Mouse (Mus musculus): ENCODE data around the gene Ets2. TPM values are rescaled to one million over a fixed set of nuclear protein-coding genes. Genes with fewer than 3 reads are reported as not detected.

Gene Ets2
- polyA plus RNA-seq, 1 experiment from 2014 or later: 17.2 TPM

GRCm38 (mm10) chr16:95741915-95742739 is 40.3 kb downstream of the Ets2 start:
- 91% methylated on average over 10 of the region's 10 CpGs for WGBS
- no peak overlapping the region for H3K9ac ChIP-seq
- H3K27ac ChIP-seq: no peak overlapping the region
- H3K27me3 ChIP-seq: no peaks in the 10 kb centered on the region
- H3K4me3 ChIP-seq (replicated peaks): no peak overlapping the region
- H3K36me3 ChIP-seq (replicated peaks): no peaks in the 10 kb centered on the region
- no peak for ATAC-seq (ENCODE audit: low FRiP score)
- no peaks in the 10 kb centered on the region for H3K4me1 ChIP-seq
- H3K9me3 ChIP-seq: no peaks in the 10 kb centered on the region
- H3K4me2 ChIP-seq: no peak overlapping the region

- no peak overlapping the region for H3K4me3 ChIP-seq (replicated peaks)
- H3K36me3 ChIP-seq (replicated peaks): no peaks in the 10 kb centered on the region
- H3K27ac ChIP-seq: no peak overlapping the region
- H3K4me2 ChIP-seq: no peak overlapping the region
- no peaks in the 10 kb centered on the region for H3K4me1 ChIP-seq
- no peak overlapping the region for H3K9ac ChIP-seq
- no peaks in the 10 kb centered on the region for H3K9me3 ChIP-seq
- ATAC-seq (ENCODE audit: low FRiP score): no peak
- no peaks in the 10 kb centered on the region for H3K27me3 ChIP-seq
- 78% methylated on average over 6 of the region's 6 CpGs for WGBS
These were observed 40.8 kb downstream of the Ets2 start for GRCm38 (mm10) chr16:95742740-95743030.

GRCm38 (mm10) chr16:95743104-95743503 is 41.2 kb downstream of the Ets2 start:
- Histone ChIP-seq H3K36me3 (replicated peaks) (no peaks in the 10 kb centered on the region), H3K27ac (no peak overlapping the region), H3K9ac (no peak overlapping the region), H3K4me1 (no peaks in the 10 kb centered on the region), H3K9me3 (no peaks in the 10 kb centered on the region), H3K27me3 (no peaks in the 10 kb centered on the region), H3K4me3 (replicated peaks) (no peak overlapping the region), H3K4me2 (no peak overlapping the region)
- no peak for ATAC-seq (ENCODE audit: low FRiP score)
- 89% methylated on average over 4 of the region's 4 CpGs for WGBS

- Histone ChIP-seq H3K36me3 (replicated peaks) (no peaks in the 10 kb centered on the region), H3K4me1 (no peaks in the 10 kb centered on the region), H3K9me3 (no peaks in the 10 kb centered on the region), H3K27ac (no peak overlapping the region), H3K4me2 (no peak overlapping the region), H3K4me3 (replicated peaks) (no peak overlapping the region), H3K9ac (no peak overlapping the region), H3K27me3 (no peaks in the 10 kb centered on the region)
- ATAC-seq (ENCODE audit: low FRiP score): no peak
- WGBS: 91% methylated on average over 8 of the region's 8 CpGs
These were observed 42.9 kb downstream of the Ets2 start for GRCm38 (mm10) chr16:95744771-95745170.

GRCm38 (mm10) chr16:95745685-95746084 is 43.8 kb downstream of the Ets2 start:
- no peak for ATAC-seq (ENCODE audit: low FRiP score)
- Histone ChIP-seq H3K4me1 (no peaks in the 10 kb centered on the region), H3K36me3 (replicated peaks) (no peaks in the 10 kb centered on the region), H3K9ac (no peak overlapping the region), H3K4me3 (replicated peaks) (no peak overlapping the region), H3K27me3 (no peaks in the 10 kb centered on the region), H3K9me3 (no peaks in the 10 kb centered on the region), H3K27ac (no peak overlapping the region), H3K4me2 (no peak overlapping the region)
- WGBS: 84% methylated on average over 3 of the region's 3 CpGs

- Histone ChIP-seq H3K36me3 (replicated peaks) (no peaks in the 10 kb centered on the region), H3K9me3 (no peaks in the 10 kb centered on the region), H3K4me2 (no peak overlapping the region), H3K27ac (no peak overlapping the region), H3K4me3 (replicated peaks) (no peak overlapping the region), H3K27me3 (no peaks in the 10 kb centered on the region), H3K4me1 (no peaks in the 10 kb centered on the region), H3K9ac (no peak overlapping the region)
- ATAC-seq (ENCODE audit: low FRiP score): no peak
- 90% methylated on average over 2 of the region's 2 CpGs for WGBS
These were observed 44.7 kb downstream of the Ets2 start for GRCm38 (mm10) chr16:95746565-95746964.

- Histone ChIP-seq H3K4me3 (replicated peaks) (no peak overlapping the region), H3K36me3 (replicated peaks) (no peaks in the 10 kb centered on the region), H3K9ac (no peak overlapping the region), H3K4me1 (no peaks in the 10 kb centered on the region), H3K27me3 (no peaks in the 10 kb centered on the region), H3K27ac (no peak overlapping the region), H3K9me3 (no peaks in the 10 kb centered on the region), H3K4me2 (no peak overlapping the region)
- no peak for ATAC-seq (ENCODE audit: low FRiP score)
- 81% methylated on average over 12 of the region's 12 CpGs for WGBS
These were observed 47.6 kb downstream of the Ets2 start for GRCm38 (mm10) chr16:95749291-95750103.

- Histone ChIP-seq H3K4me1 (no peaks in the 10 kb centered on the region), H3K9me3 (no peaks in the 10 kb centered on the region), H3K9ac (no peak overlapping the region), H3K4me3 (replicated peaks) (no peak overlapping the region), H3K27ac (no peak overlapping the region), H3K36me3 (replicated peaks) (no peaks in the 10 kb centered on the region), H3K27me3 (no peaks in the 10 kb centered on the region), H3K4me2 (no peak overlapping the region)
- ATAC-seq (ENCODE audit: low FRiP score): no peak
- WGBS: 95% methylated on average over 6 of the region's 6 CpGs
These were observed 48.3 kb downstream of the Ets2 start for GRCm38 (mm10) chr16:95750211-95750629.

GRCm38 (mm10) chr16:95752502-95752901 is 50.6 kb downstream of the Ets2 start:
- no peak overlapping the region for H3K27ac ChIP-seq
- no peak overlapping the region for H3K4me3 ChIP-seq (replicated peaks)
- H3K9me3 ChIP-seq: no peaks in the 10 kb centered on the region
- H3K4me2 ChIP-seq: no peak overlapping the region
- no peaks in the 10 kb centered on the region for H3K4me1 ChIP-seq
- no peaks in the 10 kb centered on the region for H3K36me3 ChIP-seq (replicated peaks)
- H3K9ac ChIP-seq: no peak overlapping the region
- ATAC-seq (ENCODE audit: low FRiP score): no peak
- WGBS: 77% methylated on average over 9 of the region's 9 CpGs
- H3K27me3 ChIP-seq: no peaks in the 10 kb centered on the region

GRCm38 (mm10) chr16:95753295-95753694 is 51.4 kb downstream of the Ets2 start:
- Histone ChIP-seq H3K4me3 (replicated peaks) (no peak overlapping the region), H3K36me3 (replicated peaks) (no peaks in the 10 kb centered on the region), H3K4me2 (no peak overlapping the region), H3K27me3 (no peaks in the 10 kb centered on the region), H3K27ac (no peak overlapping the region), H3K4me1 (no peaks in the 10 kb centered on the region), H3K9me3 (no peaks in the 10 kb centered on the region), H3K9ac (no peak overlapping the region)
- 82% methylated on average over 7 of the region's 7 CpGs for WGBS
- no peak for ATAC-seq (ENCODE audit: low FRiP score)

GRCm38 (mm10) chr16:95759151-95759987 is 57.5 kb downstream of the Ets2 start:
- WGBS: 87% methylated on average over 8 of the region's 8 CpGs
- no peaks in the 10 kb centered on the region for H3K36me3 ChIP-seq (replicated peaks)
- H3K9me3 ChIP-seq: no peaks in the 10 kb centered on the region
- ATAC-seq (ENCODE audit: low FRiP score): no peak
- H3K27ac ChIP-seq: no peak overlapping the region
- H3K27me3 ChIP-seq: no peaks in the 10 kb centered on the region
- H3K4me3 ChIP-seq (replicated peaks): no peak overlapping the region
- no peak overlapping the region for H3K4me2 ChIP-seq
- no peaks in the 10 kb centered on the region for H3K4me1 ChIP-seq
- no peak overlapping the region for H3K9ac ChIP-seq

GRCm38 (mm10) chr16:95759988-95760391 is 58.1 kb downstream of the Ets2 start:
- no peak for ATAC-seq (ENCODE audit: low FRiP score)
- 77% methylated on average over 6 of the region's 6 CpGs for WGBS
- no peaks in the 10 kb centered on the region for H3K27me3 ChIP-seq

More at GRCm38 (mm10) chr16:95759988-95760391, 58.1 kb downstream of the Ets2 start:
- H3K9me3 ChIP-seq: no peaks in the 10 kb centered on the region
- H3K9ac ChIP-seq: no peak overlapping the region
- H3K36me3 ChIP-seq (replicated peaks): no peaks in the 10 kb centered on the region
- H3K4me2 ChIP-seq: no peak overlapping the region
- no peaks in the 10 kb centered on the region for H3K4me1 ChIP-seq
- no peak overlapping the region for H3K27ac ChIP-seq
- no peak overlapping the region for H3K4me3 ChIP-seq (replicated peaks)

Measured in forebrain, embryonic 12.5 days (tissue).